Mouse (Mus musculus) left cerebral cortex, adult 2 months (tissue): ENCODE results near the gene Wee1. TPM values are rescaled to one million over a fixed set of nuclear protein-coding genes. Genes with fewer than 3 reads are reported as not detected.
A peak's percentile ranks its signal among the peaks of the same experiment; 100 is the strongest.
"Not testable (repeated sequence)": the region's sequence is repeated elsewhere in the genome, so short reads cannot be mapped to it uniquely, and the experiment has no call there.

ENCODE experiments used
- DNase-seq, 2 experiments: peaks; one replicate each; pipeline ENCODE4 v3.0.0; 2021 to 2022; ENCODE audit warnings: low spot score in 2 of 2, mixed read lengths in 1 of 2; ENCODE audit errors: extremely low spot score in 1 of 2
- H3K27ac ChIP-seq: fragments of 200-600 bp; 2 replicates; pipeline ENCODE4 v1.8.1; 2022
- H3K4me3 ChIP-seq: fragments of 200-600 bp; 2 replicates; pipeline ENCODE4 v1.8.1; 2022
- CTCF ChIP-seq: fragments of 200-600 bp; IDR thresholded peaks from 2 replicates; pipeline ENCODE4 v1.8.1; 2022; ENCODE audit warnings: antibody characterized with exemption, mild to moderate bottlenecking, moderate library complexity
- intact Hi-C: fragments of 180-260 bp; cut with DNase I; formaldehyde crosslinking; loops from one replicate; pipeline ENCODE4 v1.15.1; 2025
- total RNA-seq, 2 experiments: library from RNA; stranded (reverse); gene quantifications; 2 replicates each; pipeline ENCODE4 v1.2.3; 2021

The Wee1 gene
- total RNA-seq, 2 experiments from 2014 or later, result 25.8 to 27.0 TPM

DNA sequence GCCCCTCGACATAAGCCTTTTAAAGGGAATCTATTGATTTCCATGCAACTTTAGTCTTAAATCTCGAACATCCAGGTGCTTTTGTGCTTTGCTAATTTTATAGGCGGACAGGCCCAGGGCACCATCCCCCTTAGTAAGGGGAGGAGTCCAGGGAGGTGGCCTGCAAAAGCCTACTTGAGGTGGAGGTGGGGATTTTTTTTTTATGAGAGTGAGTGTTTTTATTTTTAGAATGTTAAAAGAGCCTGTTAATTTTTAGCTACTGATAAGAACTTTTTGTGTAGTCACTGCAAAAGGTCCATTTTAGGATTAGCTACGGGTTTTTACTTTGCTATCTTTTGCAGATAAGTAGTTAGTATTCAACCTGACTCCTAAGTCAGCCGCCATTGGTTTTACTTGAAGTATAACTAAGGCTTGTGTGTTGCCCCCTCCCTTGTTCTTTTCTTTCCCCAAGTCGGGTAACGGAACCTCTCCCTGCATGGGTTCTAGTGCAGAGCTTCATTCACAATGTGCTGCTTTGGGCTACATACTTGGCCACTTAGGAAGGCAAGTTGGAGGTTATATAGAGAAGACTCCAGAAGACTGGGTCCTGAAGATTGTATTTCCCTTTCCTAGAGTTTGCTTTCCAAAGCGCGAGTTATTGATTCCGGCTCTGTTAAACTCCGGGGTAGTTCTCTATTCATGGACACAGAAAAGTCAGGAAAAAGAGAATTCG is 2.2 kb downstream of the Wee1 start:
- no peak for DNase-seq
- TF ChIP-seq CTCF, result no peak
- no peak overlapping the region for H3K27ac ChIP-seq
- peak overlapping the region; percentile 63 for H3K4me3 ChIP-seq
- intact Hi-C loops, result loop anchor here (2.0 kb wide), 1 partner anchor 63 kb away; the partner anchor contains the start of gene Zfp143

DNA sequence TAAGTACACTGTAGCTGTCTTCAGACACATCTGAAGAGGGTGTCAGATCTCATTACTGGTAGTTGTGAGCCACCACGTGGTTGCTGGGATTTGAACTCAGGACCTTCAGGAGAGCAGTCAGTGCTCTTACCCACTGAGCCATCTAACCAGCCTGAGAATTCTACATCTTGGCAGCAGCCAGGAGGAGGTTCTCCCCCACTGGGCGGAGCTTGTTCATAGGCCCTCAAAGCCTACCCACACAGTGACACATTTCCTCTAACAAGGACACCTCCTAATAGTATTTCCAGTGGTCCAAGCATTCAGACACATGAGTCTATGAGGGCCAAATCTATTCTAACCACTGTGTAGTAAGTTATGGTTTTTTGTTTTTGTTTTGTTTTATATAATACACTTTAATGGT is 6.7 kb downstream of the Wee1 start:
- no peak for DNase-seq
- Histone ChIP-seq H3K4me3 (no peak overlapping the region), H3K27ac (no peak overlapping the region)
- TF ChIP-seq CTCF, result no peak
- intact Hi-C loops, result no loop called here

DNA sequence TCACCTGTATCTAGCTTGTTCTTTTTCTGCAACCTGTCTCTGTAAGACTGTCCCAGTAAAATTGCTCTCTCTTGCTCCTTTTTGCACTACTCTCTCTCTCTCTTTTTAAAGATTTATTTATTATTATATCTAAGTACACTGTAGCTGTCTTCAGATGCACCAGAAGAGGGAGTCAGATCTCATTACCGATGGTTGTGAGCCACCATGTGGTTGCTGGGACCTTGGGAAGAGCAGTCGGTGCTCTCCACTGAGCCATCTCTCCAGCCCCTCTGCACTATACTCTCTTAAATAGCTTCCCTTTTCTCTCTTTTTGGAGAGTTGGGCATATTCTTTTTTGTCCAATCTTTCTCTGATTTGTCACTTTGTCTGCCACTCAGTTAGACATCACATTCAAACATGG is 10.4 kb downstream of the Wee1 start:
- H3K27ac ChIP-seq, intact Hi-C loops, DNase-seq, H3K4me3 ChIP-seq: not testable (repeated sequence)

DNA sequence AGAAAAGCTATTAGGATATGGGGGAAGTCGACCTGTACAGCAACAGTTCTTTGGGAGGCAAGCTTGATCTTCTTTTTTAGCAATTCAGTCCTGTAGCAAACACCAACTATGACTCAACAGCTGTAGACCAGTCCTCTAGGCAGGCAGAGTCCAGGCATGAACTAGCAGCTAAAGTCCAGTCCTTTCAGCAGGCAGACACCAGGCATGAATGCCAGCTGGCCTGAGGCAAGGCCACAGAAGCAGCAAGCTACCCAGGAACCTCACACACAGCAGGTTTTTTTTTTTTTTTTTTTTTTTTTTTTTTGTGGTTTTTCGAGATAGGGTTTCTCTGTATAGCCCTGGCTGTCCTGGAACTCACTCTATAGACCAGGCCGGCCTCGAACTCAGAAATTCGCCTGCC is 12.1 kb downstream of the Wee1 start:
- no peak overlapping the region for H3K4me3 ChIP-seq
- TF ChIP-seq CTCF, result no peak
- DNase-seq, result no peak
- intact Hi-C loops, result no loop called here
- H3K27ac ChIP-seq, result no peak overlapping the region

DNA sequence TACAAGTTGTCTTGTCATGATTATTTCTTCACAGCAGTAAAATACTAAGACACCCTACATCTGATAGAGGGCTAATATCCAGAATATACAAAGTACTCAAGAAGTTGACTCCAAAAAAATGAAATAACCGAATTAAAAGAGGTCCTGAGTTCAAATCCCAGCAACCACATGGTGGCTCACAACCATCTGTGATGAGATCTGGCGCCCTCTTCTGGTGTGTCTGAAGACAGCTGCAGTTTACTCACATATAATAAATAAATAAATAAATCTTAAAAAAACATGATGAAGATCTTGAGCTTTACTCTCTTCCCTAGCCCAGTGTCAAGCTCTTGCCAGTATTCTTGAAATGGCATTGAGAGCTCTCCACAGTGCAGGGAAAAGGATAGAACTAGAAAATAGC is 16.7 kb downstream of the Wee1 start:
- H3K4me3 ChIP-seq, result no peak overlapping the region
- intact Hi-C loops, result no loop called here
- no peak for DNase-seq
- H3K27ac ChIP-seq, result no peak overlapping the region
- TF ChIP-seq CTCF, result peak; percentile 31

DNA sequence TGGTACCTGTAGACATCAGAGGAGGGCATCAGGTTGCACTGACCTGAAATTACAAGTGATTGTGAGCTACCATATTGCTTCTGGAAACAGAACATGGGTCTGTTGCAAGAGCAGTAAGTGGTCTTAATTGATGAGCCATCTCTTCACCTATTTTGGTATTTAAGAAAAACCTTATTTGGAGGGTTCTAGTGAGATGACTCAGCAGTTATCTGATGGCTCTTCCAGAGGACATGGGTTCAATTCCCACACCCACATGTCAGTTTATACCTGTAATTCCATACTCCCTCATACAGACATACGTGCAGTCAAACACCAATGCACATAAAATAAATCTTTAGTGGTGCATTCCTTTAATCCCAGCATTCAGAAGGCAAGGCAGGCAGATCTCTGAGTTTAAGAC is 22.0 kb downstream of the Wee1 start:
- intact Hi-C loops, result no loop called here
- DNase-seq, result no peak
- H3K4me3 ChIP-seq, result no peak overlapping the region
- no peak for TF ChIP-seq CTCF
- no peak overlapping the region for H3K27ac ChIP-seq

DNA sequence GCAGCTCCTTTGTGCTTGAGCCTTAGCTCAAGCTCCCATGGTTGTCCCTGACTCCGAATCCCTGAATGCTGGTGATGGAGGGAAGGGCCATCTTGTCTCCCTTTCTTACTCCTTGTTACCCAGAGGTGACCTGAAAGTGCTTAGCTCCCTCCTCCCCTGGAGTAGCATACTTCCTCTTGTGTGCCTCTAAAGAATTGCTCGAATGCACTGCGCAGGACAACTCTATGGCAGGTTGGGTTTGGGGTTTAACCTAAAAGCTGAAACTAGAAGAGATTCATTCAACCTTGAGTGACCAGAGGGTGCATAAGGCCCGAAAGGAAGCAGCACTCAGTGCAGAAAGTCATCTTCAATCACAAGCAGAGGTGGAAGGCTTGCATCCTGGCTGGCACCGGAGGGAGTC is 31.0 kb downstream of the Wee1 start:
- Histone ChIP-seq H3K4me3 (no peak overlapping the region), H3K27ac (no peak overlapping the region)
- DNase-seq, result no peak
- intact Hi-C loops, result no loop called here
- no peak for TF ChIP-seq CTCF

DNA sequence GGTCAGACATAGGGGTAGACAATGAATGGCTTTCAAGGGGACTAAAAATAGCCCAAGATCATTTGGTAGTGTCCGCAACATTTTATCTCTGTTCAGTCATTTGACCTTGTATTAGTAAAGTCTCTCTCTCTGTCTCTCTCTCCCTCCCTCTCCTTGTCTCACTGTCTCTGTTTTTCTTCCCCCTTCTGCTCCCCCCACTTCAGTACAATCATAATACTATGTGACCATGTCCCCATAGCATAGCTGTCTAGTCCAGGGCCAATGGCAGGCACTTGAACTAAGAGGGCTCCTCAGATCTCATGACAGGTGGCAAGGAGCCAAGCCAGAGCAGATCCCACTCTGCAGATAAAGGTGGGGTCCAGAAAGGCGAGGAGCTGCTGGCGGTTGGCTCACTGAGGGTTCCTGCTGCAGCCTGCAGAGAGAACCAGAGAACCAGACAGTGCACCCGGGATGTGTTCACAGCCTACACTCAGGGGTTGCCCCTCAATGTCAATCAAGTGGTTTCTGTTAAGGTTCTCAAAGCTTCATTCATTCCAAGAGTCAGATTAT is 34.9 kb downstream of the Wee1 start:
- intact Hi-C loops, result no loop called here
- no peak for DNase-seq
- Histone ChIP-seq H3K27ac (no peak overlapping the region), H3K4me3 (no peak overlapping the region)
- no peak for TF ChIP-seq CTCF

DNA sequence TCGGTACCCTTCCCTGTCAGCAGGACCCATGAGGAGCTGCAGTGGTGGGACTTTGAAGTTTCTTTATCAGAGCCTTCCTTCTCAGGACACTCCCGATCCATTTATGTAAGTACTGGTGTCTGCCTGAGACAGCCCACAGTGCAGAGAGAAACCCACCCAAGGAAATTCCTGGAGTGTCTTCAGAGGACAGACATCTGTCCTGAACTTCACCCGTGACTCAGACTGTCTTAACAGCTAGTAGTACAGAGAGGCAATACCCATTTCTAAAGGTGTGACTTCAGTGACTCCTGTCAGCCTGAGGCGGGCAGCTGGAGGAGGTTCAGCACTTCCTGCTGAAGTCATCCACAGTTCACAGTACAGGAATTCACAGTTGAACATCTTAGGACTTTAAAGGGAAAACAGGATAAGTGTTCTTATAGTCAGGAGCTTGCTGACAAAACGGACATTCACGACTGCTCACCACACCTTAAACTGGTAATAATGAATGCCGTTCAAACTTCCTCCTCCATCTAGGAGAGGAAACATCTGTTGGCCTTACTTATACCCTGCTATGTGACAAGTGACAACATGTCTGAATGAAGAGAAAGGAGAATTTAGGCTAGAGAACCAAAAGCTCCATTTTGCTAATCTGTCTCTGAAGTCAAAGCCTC is 35.5 kb downstream of the Wee1 start:
- intact Hi-C loops, result no loop called here

DNA sequence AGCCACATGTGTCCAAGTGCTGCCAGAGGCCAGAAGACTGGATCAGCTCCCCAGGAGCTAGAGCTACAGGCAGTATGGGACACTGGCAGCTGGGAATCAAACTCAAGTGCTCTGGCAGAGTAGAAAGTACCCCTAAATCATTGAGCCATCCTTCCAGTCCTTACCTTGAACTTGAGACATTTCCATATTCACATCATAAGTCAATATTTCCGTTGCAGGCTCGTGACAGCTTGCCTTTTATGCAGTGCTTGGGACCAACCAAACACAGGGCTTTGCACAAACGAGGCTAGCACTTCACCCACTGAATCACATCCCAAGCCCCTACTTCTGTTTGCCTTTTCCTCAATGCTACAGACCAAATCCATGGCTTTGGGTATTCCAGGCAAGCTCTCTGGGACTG is 36.2 kb downstream of the Wee1 start:
- Histone ChIP-seq H3K27ac (no peak overlapping the region), H3K4me3 (no peak overlapping the region)
- intact Hi-C loops, result no loop called here
- TF ChIP-seq CTCF, result no peak
- no peak for DNase-seq

More for the DNA sequence above, 35.5 kb downstream of the Wee1 start:
- TF ChIP-seq CTCF, result no peak
- Histone ChIP-seq H3K4me3 (no peak overlapping the region), H3K27ac (no peak overlapping the region)
- no peak for DNase-seq

DNA sequence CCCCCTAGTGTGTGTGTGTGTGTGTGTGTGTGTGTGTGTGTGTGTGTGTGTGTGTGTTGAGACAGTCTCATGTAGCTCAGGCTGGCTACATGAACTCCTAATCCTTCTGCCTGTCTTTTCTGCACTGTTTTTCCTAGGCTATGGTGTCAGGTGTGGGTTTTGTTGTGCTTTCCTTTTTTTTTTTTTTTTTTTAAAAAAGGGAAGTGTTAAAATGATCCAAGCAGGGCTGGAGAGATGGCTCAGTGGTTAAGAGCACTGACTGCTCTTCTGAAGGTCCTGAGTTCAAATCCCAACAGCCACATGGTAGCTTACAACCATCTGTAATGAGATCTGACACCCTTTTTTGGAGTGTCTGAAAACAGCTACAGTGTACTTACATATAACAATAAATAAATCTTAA is 38.3 kb downstream of the Wee1 start:
- not testable (repeated sequence) for DNase-seq, H3K27ac ChIP-seq, H3K4me3 ChIP-seq
- intact Hi-C loops, result loop anchor here (10.0 kb wide), 1 partner anchor 275 kb away; no protein-coding TSS in a partner anchor

DNA sequence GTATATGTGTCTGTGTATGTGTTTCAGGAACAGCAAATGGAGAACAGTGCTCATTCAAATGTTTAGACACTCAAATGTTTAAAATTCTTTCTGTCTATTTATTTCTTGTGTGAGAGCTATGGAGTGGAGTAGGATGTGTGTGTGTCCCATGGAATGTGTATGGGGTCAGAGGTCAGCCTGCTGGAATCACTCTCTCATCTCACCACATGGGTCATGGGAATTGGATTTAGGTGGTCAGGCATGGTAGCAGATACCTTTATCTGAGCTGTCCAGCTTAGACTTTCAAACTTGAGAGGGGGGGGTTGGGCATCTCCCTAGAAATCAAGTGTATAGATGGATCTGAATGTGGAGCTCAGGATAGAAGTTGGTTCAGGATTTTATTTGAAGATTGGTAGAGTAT is 38.8 kb downstream of the Wee1 start:
- Histone ChIP-seq H3K27ac (no peak overlapping the region), H3K4me3 (no peak overlapping the region)
- no peak for TF ChIP-seq CTCF
- DNase-seq, result no peak
- intact Hi-C loops, result loop anchor here (10.0 kb wide), 1 partner anchor 274 kb away; no protein-coding TSS in a partner anchor
